In the genomic region with DNA sequence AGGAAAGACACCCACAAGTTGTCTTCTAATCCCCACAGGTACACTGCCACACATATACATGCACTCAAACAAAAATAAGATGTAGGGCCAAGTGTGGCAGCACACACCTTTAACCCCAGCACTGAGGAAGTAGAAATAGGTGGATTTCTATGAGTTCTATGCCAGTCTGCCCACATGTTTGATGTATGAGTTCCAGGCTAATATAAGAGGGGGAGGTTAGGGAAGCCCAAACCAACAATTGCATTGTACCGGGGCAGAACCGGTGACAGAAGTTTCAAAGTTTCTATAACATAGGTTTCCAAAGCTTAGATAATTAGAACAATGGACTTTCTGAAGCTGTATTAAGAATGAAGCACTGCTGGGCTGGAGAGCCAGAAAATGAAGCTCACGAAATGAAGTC, we compare ENCODE assay signal across 8 mouse cellular contexts. TPM values are rescaled to one million over a fixed set of nuclear protein-coding genes. Genes with fewer than 3 reads are reported as not detected.
A peak's percentile ranks its signal among the peaks of the same experiment; 100 is the strongest.
DNase-seq lines count a peak whose midpoint lies in the region; ATAC-seq and TF ChIP-seq lines count a peak whose summit lies in the region.
"Had no signal": no experiment of that assay in that cellular context is flagged by ENCODE, and none has a peak within 500 bp of the region (broad histone marks: within the 10 kb centered on the region; RNA-seq: fewer than 3 reads in every experiment).

No protein-coding gene starts in this region.

- WGBS in lung, embryonic 14.5 days: 49% methylated on average over 3 of the region's 3 CpGs
- WGBS in embryonic facial prominence, embryonic 12.5 days: 64% methylated on average over 3 of the region's 3 CpGs
- 48% methylated on average over 3 of the region's 3 CpGs for WGBS in intestine, postnatal 0 days
- WGBS in neural tube, embryonic 15.5 days: 65% methylated on average over 3 of the region's 3 CpGs

- H3K36me3 ChIP-seq in lung, embryonic 14.5 days (ENCODE audit: insufficient read depth): peaks cover 29% of the 10 kb centered on the region
- peaks cover 27% of the 10 kb centered on the region for H3K36me3 ChIP-seq in embryonic facial prominence, embryonic 12.5 days
- H3K36me3 ChIP-seq in intestine, postnatal 0 days (ENCODE audit: control insufficient read depth, insufficient read depth): peaks cover 23% of the 10 kb centered on the region
- H3K36me3 ChIP-seq in neural tube, embryonic 15.5 days: peaks cover 28% of the 10 kb centered on the region

- H3K4me1 ChIP-seq in lung, embryonic 14.5 days (ENCODE audit: insufficient read depth): 0 out of 2 replicates have a peak, but pooled peaks cover 4% of the 10 kb centered on the region
- peaks cover 15% of the 10 kb centered on the region for H3K4me1 ChIP-seq in embryonic facial prominence, embryonic 12.5 days
- H3K4me1 ChIP-seq in intestine, postnatal 0 days (replicated peaks; ENCODE audit: control insufficient read depth, insufficient read depth, low read length): 0 out of 2 replicates have a peak, but pooled peaks cover 2% of the 10 kb centered on the region
- H3K4me1 ChIP-seq in neural tube, embryonic 15.5 days: peaks cover 27% of the 10 kb centered on the region

- H3K9me3 ChIP-seq in lung, embryonic 14.5 days (ENCODE audit: low read depth, low read length): peaks cover 14% of the 10 kb centered on the region; the same call in 1 of the 2 replicates
- no peaks in the 10 kb centered on the region; the same call in 1 of the 2 replicates for H3K9me3 ChIP-seq in embryonic facial prominence, embryonic 12.5 days
- peaks cover 14% of the 10 kb centered on the region for H3K9me3 ChIP-seq in intestine, postnatal 0 days (ENCODE audit: control insufficient read depth)
- no peaks in the 10 kb centered on the region; the same call in 1 of the 2 replicates for H3K9me3 ChIP-seq in neural tube, embryonic 15.5 days (replicated peaks)

- H3K27ac ChIP-seq in lung, embryonic 14.5 days (ENCODE audit: low read depth): no peak overlapping the region
- H3K27ac ChIP-seq in embryonic facial prominence, embryonic 12.5 days: no peak overlapping the region
- no peak overlapping the region for H3K27ac ChIP-seq in intestine, postnatal 0 days (ENCODE audit: low read depth, low read length)
- no peak overlapping the region for H3K27ac ChIP-seq in neural tube, embryonic 15.5 days (replicated peaks)

- no peak for ATAC-seq in lung, embryonic 14.5 days (ENCODE audit: insufficient read depth)
- no peak for ATAC-seq in embryonic facial prominence, embryonic 12.5 days (ENCODE audit: insufficient number of reproducible peaks, insufficient read depth, low FRiP score, low TSS enrichment)
- ATAC-seq in intestine, postnatal 0 days: no peak
- ATAC-seq in neural tube, embryonic 15.5 days (ENCODE audit: low FRiP score): no peak

- no peaks in the 10 kb centered on the region for H3K27me3 ChIP-seq in lung, embryonic 14.5 days (ENCODE audit: insufficient read depth, low read length)
- no peaks in the 10 kb centered on the region for H3K27me3 ChIP-seq in embryonic facial prominence, embryonic 12.5 days
- no peaks in the 10 kb centered on the region for H3K27me3 ChIP-seq in intestine, postnatal 0 days (replicated peaks; ENCODE audit: control insufficient read depth, insufficient read depth, low read length)
- H3K27me3 ChIP-seq in neural tube, embryonic 15.5 days (replicated peaks): no peaks in the 10 kb centered on the region

- peak overlapping the region; percentile 82 for H3K4me3 ChIP-seq in lung, embryonic 14.5 days (ENCODE audit: low read depth, low read length)
- peak overlapping the region; percentile 86 for H3K4me3 ChIP-seq in embryonic facial prominence, embryonic 12.5 days
- peak overlapping the region; percentile 87 for H3K4me3 ChIP-seq in intestine, postnatal 0 days (ENCODE audit: low read depth, low read length)
- peak overlapping the region; percentile 87 for H3K4me3 ChIP-seq in neural tube, embryonic 15.5 days (replicated peaks)

- no peak for DNase-seq in lung, embryonic 14.5 days
- no peak for DNase-seq in lung, postnatal 4 days
- DNase-seq in spleen, adult 12 weeks (ENCODE audit: low spot score): no peak
- no peak for DNase-seq in T-cell, adult 2 months (ENCODE audit: low spot score)
- DNase-seq: cerebellum, adult 11 months had no signal

- H3K9ac ChIP-seq in lung, embryonic 14.5 days: peak overlapping the region; percentile 93
- peak overlapping the region; percentile 89 for H3K9ac ChIP-seq in embryonic facial prominence, embryonic 12.5 days
- H3K9ac ChIP-seq in intestine, postnatal 0 days (ENCODE audit: low read depth, low read length): 0 out of 2 replicates have a peak overlapping the region, but pooled peaks have one; percentile 79
- H3K9ac ChIP-seq in neural tube, embryonic 15.5 days (replicated peaks): peak overlapping the region; percentile 82

- peak overlapping the region; percentile 73 for H3K4me2 ChIP-seq in lung, embryonic 14.5 days
- H3K4me2 ChIP-seq in embryonic facial prominence, embryonic 12.5 days (replicated peaks): peak overlapping the region; percentile 65
- peak overlapping the region; percentile 70 for H3K4me2 ChIP-seq in intestine, postnatal 0 days (replicated peaks; ENCODE audit: low read depth)
- peak overlapping the region; percentile 60 for H3K4me2 ChIP-seq in neural tube, embryonic 15.5 days

- TF ChIP-seq CTCF in lung, embryonic 14.5 days (IDR thresholded peaks at IDR 0.05; ENCODE audit: low read depth): no peak
- no peak for TF ChIP-seq CTCF in intestine, postnatal 0 days (IDR thresholded peaks at IDR 0.05; ENCODE audit: low read depth)

RNA-seq across cellular contexts. Expression of gene Zfp445, which starts 1.0 kb away (rescaled TPM):
- polyA plus RNA-seq in lung, embryonic 14.5 days (2014; fragmentation: Nextera tagmentation; extraction: Ambion mirVana): 70.9 and 71.0 TPM in 2 replicates
- polyA plus RNA-seq in embryonic facial prominence, embryonic 12.5 days (2016; fragmentation: Nextera tagmentation; extraction: Ambion mirVana): 100 and 109 TPM in 2 replicates
- polyA plus RNA-seq in intestine, postnatal 0 days (2015; fragmentation: Nextera tagmentation; extraction: Ambion mirVana): 12.0 and 15.3 TPM in 2 replicates
- polyA plus RNA-seq in neural tube, embryonic 15.5 days (2015; fragmentation: Nextera tagmentation; extraction: Ambion mirVana): 90.1 and 96.7 TPM in 2 replicates

RNA-seq across cellular contexts. Expression of gene Zkscan7, which starts 20.6 kb away (rescaled TPM):
- polyA plus RNA-seq in lung, embryonic 14.5 days (2014; fragmentation: Nextera tagmentation; extraction: Ambion mirVana): 2.5 and 3.0 TPM in 2 replicates
- polyA plus RNA-seq in embryonic facial prominence, embryonic 12.5 days (2016; fragmentation: Nextera tagmentation; extraction: Ambion mirVana): 3.9 and 4.3 TPM in 2 replicates
- 2.2 and 2.5 TPM in 2 replicates for polyA plus RNA-seq in intestine, postnatal 0 days (2015; fragmentation: Nextera tagmentation; extraction: Ambion mirVana)
- 3.5 TPM in 2 replicates for polyA plus RNA-seq in neural tube, embryonic 15.5 days (2015; fragmentation: Nextera tagmentation; extraction: Ambion mirVana)

RNA-seq across cellular contexts. Expression of gene Gm35549, which starts 21.0 kb away (rescaled TPM):
- polyA plus RNA-seq in lung, embryonic 14.5 days (2014; fragmentation: Nextera tagmentation; extraction: Ambion mirVana): 0.75 and 0.78 TPM in 2 replicates
- 0.55 and 0.67 TPM in 2 replicates for polyA plus RNA-seq in embryonic facial prominence, embryonic 12.5 days (2016; fragmentation: Nextera tagmentation; extraction: Ambion mirVana)
- polyA plus RNA-seq in intestine, postnatal 0 days (2015; fragmentation: Nextera tagmentation; extraction: Ambion mirVana): not detected in 2 replicates
- 0.51 and 0.55 TPM in 2 replicates for polyA plus RNA-seq in neural tube, embryonic 15.5 days (2015; fragmentation: Nextera tagmentation; extraction: Ambion mirVana)

RNA-seq across cellular contexts. Expression of gene Zfp105, which starts 58.0 kb away (rescaled TPM):
- polyA plus RNA-seq in lung, embryonic 14.5 days (2014; fragmentation: Nextera tagmentation; extraction: Ambion mirVana): 22.7 and 24.8 TPM in 2 replicates
- 29.0 and 30.8 TPM in 2 replicates for polyA plus RNA-seq in embryonic facial prominence, embryonic 12.5 days (2016; fragmentation: Nextera tagmentation; extraction: Ambion mirVana)
- 3.5 and 4.8 TPM in 2 replicates for polyA plus RNA-seq in intestine, postnatal 0 days (2015; fragmentation: Nextera tagmentation; extraction: Ambion mirVana)
- polyA plus RNA-seq in neural tube, embryonic 15.5 days (2015; fragmentation: Nextera tagmentation; extraction: Ambion mirVana): 15.4 and 16.6 TPM in 2 replicates

RNA-seq across cellular contexts. Expression of gene Tcaim, which starts 59.5 kb away (rescaled TPM):
- 5.7 and 6.6 TPM in 2 replicates for polyA plus RNA-seq in lung, embryonic 14.5 days (2014; fragmentation: Nextera tagmentation; extraction: Ambion mirVana)
- polyA plus RNA-seq in embryonic facial prominence, embryonic 12.5 days (2016; fragmentation: Nextera tagmentation; extraction: Ambion mirVana): 7.6 and 8.1 TPM in 2 replicates
- polyA plus RNA-seq in intestine, postnatal 0 days (2015; fragmentation: Nextera tagmentation; extraction: Ambion mirVana): 3.2 TPM in 2 replicates
- polyA plus RNA-seq in neural tube, embryonic 15.5 days (2015; fragmentation: Nextera tagmentation; extraction: Ambion mirVana): 7.8 and 9.0 TPM in 2 replicates
